Mouse (Mus musculus): ENCODE results near the gene Ttll7. TPM values are rescaled to one million over a fixed set of nuclear protein-coding genes. Genes with fewer than 3 reads are reported as not detected.
A peak's percentile ranks its signal among the peaks of the same experiment; 100 is the strongest.

Gene Ttll7
- polyA plus RNA-seq, 1 experiment from 2014 or later, result 6.6 TPM

DNA sequence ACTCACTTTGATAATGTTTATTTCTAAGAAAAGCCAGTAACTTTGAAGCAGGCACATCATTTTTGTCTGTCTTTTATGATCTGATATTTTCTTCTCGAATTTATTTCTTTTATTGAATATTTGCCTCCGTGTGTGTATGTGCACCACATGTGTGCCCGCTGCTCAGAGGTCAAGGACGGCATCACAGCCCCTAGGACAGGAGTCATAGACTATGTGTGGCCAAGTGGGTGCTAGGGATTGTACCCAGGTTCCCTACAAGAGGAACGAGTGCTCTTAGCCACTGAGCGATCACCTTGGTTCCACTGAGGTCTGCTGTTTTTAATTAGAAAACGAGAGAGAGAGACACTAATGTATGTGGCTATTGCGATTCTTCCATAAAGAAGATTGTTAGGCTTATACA is 94.5 kb downstream of the Ttll7 start:
- no peak overlapping the region for H3K4me2 ChIP-seq (replicated peaks)
- H3K27me3 ChIP-seq, result no peaks in the 10 kb centered on the region
- WGBS, result 85% methylated on average over 8 of the region's 8 CpGs
- H3K36me3 ChIP-seq, result peaks cover 6% of the 10 kb centered on the region; the same call in 1 of the 2 replicates
- H3K9ac ChIP-seq (replicated peaks), result no peak overlapping the region
- no peak overlapping the region for H3K27ac ChIP-seq
- ATAC-seq, result no peak
- H3K4me3 ChIP-seq (replicated peaks), result no peak overlapping the region
- no peaks in the 10 kb centered on the region for H3K4me1 ChIP-seq (replicated peaks)
- H3K9me3 ChIP-seq, result no peaks in the 10 kb centered on the region

DNA sequence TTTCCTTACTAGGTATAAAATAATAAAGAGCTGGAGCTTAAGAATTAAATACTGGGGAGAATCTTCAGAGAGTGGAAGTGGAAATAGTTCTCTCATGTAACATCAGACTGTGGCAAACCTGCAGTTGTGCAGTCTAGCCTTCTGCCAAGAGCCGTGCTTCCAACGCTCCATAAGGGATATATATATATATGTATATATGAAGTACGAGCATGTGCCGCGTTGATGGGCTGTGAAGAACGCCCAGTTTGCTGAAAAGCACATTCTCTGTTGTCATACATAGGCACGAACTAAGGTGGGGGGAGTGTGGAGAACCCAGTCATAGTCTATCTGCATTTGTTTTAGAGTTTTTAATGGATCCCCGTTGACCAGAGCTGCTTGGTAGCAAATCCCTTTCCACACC is 104.6 kb downstream of the Ttll7 start:
- Histone ChIP-seq H3K9ac (replicated peaks) (no peak overlapping the region), H3K9me3 (no peaks in the 10 kb centered on the region), H3K4me2 (replicated peaks) (no peak overlapping the region), H3K27ac (no peak overlapping the region), H3K36me3 (no peaks in the 10 kb centered on the region), H3K27me3 (no peaks in the 10 kb centered on the region), H3K4me3 (replicated peaks) (no peak overlapping the region), H3K4me1 (replicated peaks) (peaks cover 4% of the 10 kb centered on the region; the same call in 1 of the 2 replicates)
- 89% methylated on average over 8 of the region's 8 CpGs for WGBS
- no peak for ATAC-seq

DNA sequence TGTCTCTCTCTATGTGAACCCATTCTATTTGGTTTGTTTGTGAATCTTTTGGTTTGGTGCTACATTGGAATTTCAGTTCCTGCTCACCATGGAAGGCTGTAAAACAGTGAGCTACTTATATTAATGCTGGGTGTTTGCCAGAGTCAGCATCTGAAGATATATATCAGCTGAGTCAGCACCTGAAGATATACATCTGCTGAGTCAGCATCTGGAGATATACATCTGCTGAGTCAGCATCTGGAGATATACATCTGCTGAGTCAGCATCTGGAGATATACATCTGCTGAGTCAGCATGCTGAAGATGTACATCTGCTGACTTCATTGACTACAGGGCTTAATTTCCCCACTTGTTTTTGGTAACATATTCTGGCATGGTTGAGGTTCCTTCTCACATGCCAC is 110.7 kb downstream of the Ttll7 start:
- 0 out of 2 replicates have a peak, but pooled peaks cover 8% of the 10 kb centered on the region for H3K36me3 ChIP-seq
- no peak overlapping the region for H3K27ac ChIP-seq
- H3K9me3 ChIP-seq, result no peaks in the 10 kb centered on the region
- no peak overlapping the region for H3K4me2 ChIP-seq (replicated peaks)
- peaks cover 2% of the 10 kb centered on the region; the same call in 1 of the 2 replicates for H3K4me1 ChIP-seq (replicated peaks)
- H3K9ac ChIP-seq (replicated peaks), result no peak overlapping the region
- no peak for ATAC-seq
- H3K4me3 ChIP-seq (replicated peaks), result no peak overlapping the region
- H3K27me3 ChIP-seq, result no peaks in the 10 kb centered on the region

DNA sequence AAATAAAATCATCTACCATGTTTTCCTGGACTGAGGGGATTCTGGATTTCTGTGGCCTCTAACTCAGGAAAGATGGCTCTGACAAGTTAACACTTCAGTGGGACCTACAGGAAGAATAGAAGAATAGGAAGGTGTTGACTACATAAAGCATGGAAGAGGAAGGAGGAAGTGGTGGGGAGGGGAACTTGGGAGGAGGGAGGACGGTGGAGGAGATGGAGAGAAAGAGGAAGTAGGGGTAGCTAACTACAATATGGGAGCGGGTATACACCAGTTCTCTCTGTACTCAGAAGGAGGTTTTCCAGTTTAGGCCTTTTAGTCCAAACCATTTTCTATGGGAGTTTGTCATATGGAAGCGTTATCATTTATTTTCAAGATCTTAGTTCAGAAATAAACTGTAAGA is 112.2 kb downstream of the Ttll7 start:
- no peak for ATAC-seq
- H3K36me3 ChIP-seq, result peaks cover 16% of the 10 kb centered on the region; the same call in 1 of the 2 replicates
- 90% methylated on average over 3 of the region's 3 CpGs for WGBS
- H3K27ac ChIP-seq, result no peak overlapping the region
- no peak overlapping the region for H3K9ac ChIP-seq (replicated peaks)
- H3K9me3 ChIP-seq, result no peaks in the 10 kb centered on the region
- no peak overlapping the region for H3K4me2 ChIP-seq (replicated peaks)
- peaks cover 3% of the 10 kb centered on the region; the same call in 1 of the 2 replicates for H3K4me1 ChIP-seq (replicated peaks)
- no peak overlapping the region for H3K4me3 ChIP-seq (replicated peaks)
- H3K27me3 ChIP-seq, result no peaks in the 10 kb centered on the region

DNA sequence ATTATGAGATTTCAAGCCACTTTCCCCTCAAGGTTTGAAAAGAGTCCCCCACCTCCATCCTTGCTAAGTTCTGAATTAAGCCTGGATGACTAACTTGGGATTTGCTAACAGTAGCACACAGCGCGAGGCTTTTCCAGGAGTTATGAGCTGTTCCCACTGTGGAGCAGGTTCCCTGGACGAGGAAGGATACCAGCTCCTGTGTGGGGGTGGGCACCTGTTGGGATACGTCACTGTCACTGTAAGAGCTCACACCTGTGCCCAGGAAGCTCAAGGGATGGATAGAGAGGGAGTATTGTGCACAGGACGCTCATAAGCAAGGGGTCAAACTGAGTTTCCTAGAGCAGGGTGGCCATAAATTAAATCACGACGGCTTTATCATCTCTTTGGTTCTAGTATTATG is 115.1 kb downstream of the Ttll7 start:
- 83% methylated on average over 7 of the region's 7 CpGs for WGBS
- no peak overlapping the region for H3K4me2 ChIP-seq (replicated peaks)
- H3K27me3 ChIP-seq, result no peaks in the 10 kb centered on the region
- no peak overlapping the region for H3K4me3 ChIP-seq (replicated peaks)
- H3K9me3 ChIP-seq, result no peaks in the 10 kb centered on the region
- peaks cover 3% of the 10 kb centered on the region; the same call in 1 of the 2 replicates for H3K4me1 ChIP-seq (replicated peaks)
- H3K27ac ChIP-seq, result no peak overlapping the region
- peaks cover 21% of the 10 kb centered on the region for H3K36me3 ChIP-seq
- no peak for ATAC-seq
- no peak overlapping the region for H3K9ac ChIP-seq (replicated peaks)

DNA sequence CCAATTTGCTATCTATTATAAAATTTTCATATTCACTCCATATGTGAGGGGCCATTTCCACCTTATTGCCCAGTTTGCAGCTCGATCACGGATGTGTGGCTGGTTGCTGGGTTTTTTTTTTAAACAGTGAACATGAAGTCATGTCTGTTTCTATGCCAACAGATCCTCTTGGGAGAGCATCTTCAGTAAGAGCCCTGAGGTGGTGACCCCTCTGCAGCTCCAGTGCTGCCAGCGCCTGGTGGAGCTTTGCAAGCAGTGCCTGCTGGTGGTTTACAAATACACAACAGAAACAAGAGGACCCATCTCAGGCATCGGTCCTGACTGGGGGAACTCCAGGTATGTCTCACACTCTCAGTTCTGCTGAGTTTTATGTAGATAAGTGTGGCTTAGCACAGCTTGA is 115.7 kb downstream of the Ttll7 start:
- H3K4me1 ChIP-seq (replicated peaks), result peaks cover 3% of the 10 kb centered on the region; the same call in 1 of the 2 replicates
- ATAC-seq, result no peak
- H3K9me3 ChIP-seq, result no peaks in the 10 kb centered on the region
- WGBS, result 37% methylated on average over 4 of the region's 4 CpGs
- H3K4me3 ChIP-seq (replicated peaks), result no peak overlapping the region
- peaks cover 16% of the 10 kb centered on the region for H3K36me3 ChIP-seq
- H3K27me3 ChIP-seq, result no peaks in the 10 kb centered on the region
- H3K27ac ChIP-seq, result no peak overlapping the region
- no peak overlapping the region for H3K9ac ChIP-seq (replicated peaks)
- no peak overlapping the region for H3K4me2 ChIP-seq (replicated peaks)

DNA sequence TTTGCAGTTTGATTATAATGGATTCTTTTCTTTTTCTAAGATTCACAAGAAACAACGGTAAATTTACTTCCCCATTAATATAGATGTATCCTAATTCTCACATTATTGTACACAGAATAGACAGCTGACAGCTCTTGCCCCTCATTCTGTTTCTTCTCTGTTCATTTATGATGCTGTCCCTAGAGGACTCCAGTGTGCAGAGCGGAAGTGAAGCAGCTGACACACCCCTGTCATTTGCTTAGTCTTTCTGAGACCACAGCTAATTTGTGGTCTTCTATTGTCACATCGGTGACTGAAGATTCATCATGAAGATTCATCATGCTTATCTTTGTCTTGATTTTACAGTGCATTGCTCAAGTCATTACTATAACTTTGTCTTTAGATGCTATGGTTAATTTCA is 126.1 kb downstream of the Ttll7 start:
- Histone ChIP-seq H3K9me3 (no peaks in the 10 kb centered on the region), H3K27ac (no peak overlapping the region), H3K4me1 (replicated peaks) (no peaks in the 10 kb centered on the region), H3K27me3 (no peaks in the 10 kb centered on the region), H3K9ac (replicated peaks) (no peak overlapping the region), H3K4me3 (replicated peaks) (no peak overlapping the region), H3K36me3 (0 out of 2 replicates have a peak, but pooled peaks cover 2% of the 10 kb centered on the region), H3K4me2 (replicated peaks) (no peak overlapping the region)
- 67% methylated on average over 3 of the region's 3 CpGs for WGBS
- ATAC-seq, result no peak

DNA sequence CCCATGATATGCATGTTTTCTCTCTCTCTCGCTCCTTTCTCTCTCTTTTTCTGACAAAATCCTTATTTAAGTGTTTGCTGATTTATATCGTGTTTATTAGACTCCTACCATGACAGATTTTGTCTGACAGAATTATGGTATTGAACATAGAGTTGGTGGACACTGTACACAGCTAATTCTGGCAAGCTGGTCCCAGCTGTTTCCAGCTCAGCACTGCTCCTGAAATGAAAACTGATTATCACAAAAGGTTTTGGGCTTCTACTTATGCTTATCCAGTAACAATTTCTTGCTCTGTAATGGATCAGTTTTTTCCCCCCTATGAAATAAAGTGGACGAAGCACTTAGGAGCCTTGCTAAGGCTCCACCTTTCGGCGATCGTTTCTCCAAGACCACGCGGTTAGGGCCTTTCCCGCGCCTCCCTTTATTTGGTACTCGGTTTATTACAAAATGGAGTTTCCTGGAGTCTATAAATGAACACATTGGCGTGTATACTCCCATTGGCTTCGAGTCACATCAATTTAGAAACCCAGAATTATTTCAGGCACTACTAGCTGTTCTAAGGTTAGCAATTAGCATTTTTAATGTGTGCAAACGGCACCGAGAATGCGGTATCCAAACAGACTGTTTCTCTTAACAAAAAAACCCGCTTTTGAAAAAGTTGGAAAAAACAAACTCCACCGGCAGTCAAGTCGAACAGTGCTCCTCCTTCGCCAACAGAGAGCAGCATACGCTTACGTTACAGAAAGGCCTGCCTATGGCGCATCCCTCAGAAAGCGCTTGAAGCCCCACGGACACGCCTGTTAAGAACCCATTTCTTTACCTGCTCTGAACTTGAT is 141.9 kb downstream of the Ttll7 start:
- H3K4me3 ChIP-seq (replicated peaks), result no peak overlapping the region
- H3K9ac ChIP-seq (replicated peaks), result no peak overlapping the region
- ATAC-seq, result peak; percentile 86
- H3K4me2 ChIP-seq (replicated peaks), result 0 out of 2 replicates have a peak overlapping the region, but pooled peaks have one; percentile 5
- no peaks in the 10 kb centered on the region for H3K9me3 ChIP-seq
- WGBS, result 36% methylated on average over 26 of the region's 26 CpGs
- H3K27ac ChIP-seq, result no peak overlapping the region
- no peaks in the 10 kb centered on the region for H3K36me3 ChIP-seq
- H3K4me1 ChIP-seq (replicated peaks), result 0 out of 2 replicates have a peak, but pooled peaks cover 5% of the 10 kb centered on the region
- no peaks in the 10 kb centered on the region for H3K27me3 ChIP-seq

DNA sequence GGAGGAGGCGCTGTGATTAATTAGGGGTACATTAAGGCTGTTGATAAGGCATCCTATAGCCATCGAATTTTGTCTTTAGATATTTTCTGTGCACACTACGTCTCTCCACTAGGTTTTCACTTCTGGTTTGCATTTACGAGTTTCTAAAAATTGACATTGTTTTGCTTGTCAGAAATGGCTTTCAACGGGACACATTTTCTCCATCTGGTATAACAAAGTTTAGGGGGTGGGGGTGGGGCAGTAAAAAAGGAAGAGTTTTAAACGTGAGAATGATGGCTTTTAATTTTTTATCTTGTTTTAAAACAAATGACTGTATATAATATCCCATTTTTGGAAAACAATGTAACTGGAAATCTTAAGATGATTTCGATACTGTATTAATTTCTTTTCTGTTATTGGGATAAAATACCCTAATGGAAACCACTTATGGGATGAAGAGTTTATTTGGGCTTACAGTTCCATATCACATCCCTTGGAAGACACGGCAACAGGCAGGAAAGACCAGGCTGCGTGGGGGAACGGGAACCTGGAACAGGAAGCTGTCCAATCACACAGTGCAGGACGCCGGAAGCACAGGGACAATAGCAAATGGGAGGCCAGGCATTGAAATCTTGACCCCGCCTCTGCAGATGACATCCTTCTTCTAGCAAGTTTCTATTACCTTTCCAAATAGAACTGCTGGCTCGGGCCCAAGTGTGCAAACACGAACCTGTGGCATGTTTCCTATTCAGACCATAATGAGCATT is 142.7 kb downstream of the Ttll7 start:
- ATAC-seq, result 0 out of 2 replicates have a peak, but pooled peaks have one; percentile 24
- no peaks in the 10 kb centered on the region for H3K36me3 ChIP-seq
- H3K9me3 ChIP-seq, result no peaks in the 10 kb centered on the region
- H3K27me3 ChIP-seq, result no peaks in the 10 kb centered on the region
- WGBS, result 76% methylated on average over 15 of the region's 15 CpGs
- no peak overlapping the region for H3K9ac ChIP-seq (replicated peaks)
- H3K27ac ChIP-seq, result no peak overlapping the region
- H3K4me3 ChIP-seq (replicated peaks), result no peak overlapping the region
- H3K4me2 ChIP-seq (replicated peaks), result 0 out of 2 replicates have a peak overlapping the region, but pooled peaks have one; percentile 5
- 0 out of 2 replicates have a peak, but pooled peaks cover 5% of the 10 kb centered on the region for H3K4me1 ChIP-seq (replicated peaks)

DNA sequence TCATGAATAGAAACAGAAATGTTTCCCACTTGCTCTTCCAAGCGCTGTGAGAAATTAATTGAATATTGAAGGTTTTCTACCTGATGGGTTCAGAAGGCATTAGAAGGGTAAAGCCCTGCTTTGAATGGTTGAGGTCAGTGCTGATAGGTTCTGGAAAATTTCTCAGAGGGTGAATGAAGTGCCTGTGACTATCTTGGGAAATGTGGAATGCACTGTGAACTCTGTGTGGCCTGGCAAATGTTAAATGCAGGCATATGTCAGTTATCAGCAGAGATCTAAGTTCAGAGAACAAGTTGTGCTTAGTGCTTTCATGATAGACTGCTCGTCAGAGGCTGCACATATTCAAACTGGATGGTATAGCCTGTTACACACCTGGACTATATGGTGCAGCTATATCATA is 147.0 kb downstream of the Ttll7 start:
- Histone ChIP-seq H3K9me3 (no peaks in the 10 kb centered on the region), H3K4me1 (replicated peaks) (0 out of 2 replicates have a peak, but pooled peaks cover 7% of the 10 kb centered on the region), H3K27me3 (no peaks in the 10 kb centered on the region), H3K36me3 (no peaks in the 10 kb centered on the region), H3K27ac (no peak overlapping the region), H3K4me3 (replicated peaks) (no peak overlapping the region), H3K4me2 (replicated peaks) (no peak overlapping the region), H3K9ac (replicated peaks) (no peak overlapping the region)
- 90% methylated on average over 2 of the region's 2 CpGs for WGBS
- ATAC-seq, result no peak

DNA sequence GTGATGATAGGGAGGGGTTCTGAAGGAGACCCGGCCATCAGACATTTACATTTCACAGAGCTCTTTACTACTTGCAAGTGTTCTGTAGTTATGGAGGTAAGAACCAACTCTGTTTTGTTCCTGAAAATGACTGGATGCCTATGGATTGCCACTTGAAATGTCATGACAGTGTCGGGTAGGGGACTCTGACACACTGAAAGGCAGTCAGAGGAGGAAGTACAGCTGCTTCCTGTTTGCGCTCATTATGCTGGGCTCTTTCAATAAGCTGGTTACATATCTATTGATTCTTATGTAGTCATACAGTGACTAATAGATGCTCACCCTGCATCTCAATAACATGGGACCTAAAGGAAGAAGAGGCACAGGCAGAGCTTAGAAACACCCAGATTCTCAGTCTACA is 148.8 kb downstream of the Ttll7 start:
- H3K9me3 ChIP-seq, result no peaks in the 10 kb centered on the region
- H3K27ac ChIP-seq, result no peak overlapping the region
- no peak for ATAC-seq
- H3K4me1 ChIP-seq (replicated peaks), result 0 out of 2 replicates have a peak, but pooled peaks cover 3% of the 10 kb centered on the region
- no peaks in the 10 kb centered on the region for H3K27me3 ChIP-seq
- no peak overlapping the region for H3K9ac ChIP-seq (replicated peaks)
- 84% methylated on average over 3 of the region's 3 CpGs for WGBS
- H3K36me3 ChIP-seq, result no peaks in the 10 kb centered on the region
- H3K4me2 ChIP-seq (replicated peaks), result no peak overlapping the region
- no peak overlapping the region for H3K4me3 ChIP-seq (replicated peaks)

DNA sequence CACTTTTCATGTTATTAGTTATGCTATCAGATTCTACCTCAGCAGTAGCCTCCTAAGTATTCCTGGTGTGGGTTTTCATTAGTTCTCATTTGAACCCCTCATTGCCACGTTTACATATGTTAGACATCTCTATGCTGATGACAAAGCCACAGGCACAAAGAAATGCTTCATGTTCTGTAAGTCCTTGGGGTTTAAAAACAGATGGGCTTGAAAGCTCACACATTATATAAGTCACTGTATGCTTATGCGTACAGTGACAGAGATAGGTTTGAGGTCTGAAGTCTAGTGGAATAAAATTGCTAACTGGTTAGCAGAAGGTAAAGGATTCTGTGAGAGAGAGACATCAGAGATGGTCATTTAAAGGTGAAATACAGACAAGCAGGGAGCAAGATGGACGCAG is 149.4 kb downstream of the Ttll7 start:
- Histone ChIP-seq H3K9me3 (no peaks in the 10 kb centered on the region), H3K4me3 (replicated peaks) (no peak overlapping the region), H3K4me2 (replicated peaks) (no peak overlapping the region), H3K9ac (replicated peaks) (no peak overlapping the region), H3K36me3 (no peaks in the 10 kb centered on the region), H3K27ac (no peak overlapping the region), H3K4me1 (replicated peaks) (0 out of 2 replicates have a peak, but pooled peaks cover 3% of the 10 kb centered on the region), H3K27me3 (no peaks in the 10 kb centered on the region)
- whole genome bisulfite sequencing, result 76% methylated on average over 3 of the region's 3 CpGs
- ATAC-seq, result no peak

Measured in midbrain, embryonic 13.5 days (tissue).